In genomic region chr13:54837471-54837889, GRCm38 (mm10) we compare ENCODE assay signal across 10 mouse cellular contexts. TPM values are rescaled to one million over a fixed set of nuclear protein-coding genes. Genes with fewer than 3 reads are reported as not detected.
DNase-seq lines count a peak whose midpoint lies in the region; ATAC-seq and TF ChIP-seq lines count a peak whose summit lies in the region.
"Had no signal": no experiment of that assay in that cellular context is flagged by ENCODE, and none has a peak within 500 bp of the region (broad histone marks: within the 10 kb centered on the region; RNA-seq: fewer than 3 reads in every experiment).

No protein-coding gene starts in this region.

- ATAC-seq in intestine, embryonic 15.5 days, result no peak
- ATAC-seq in intestine, postnatal 0 days, result no peak
- no peak for ATAC-seq in hindbrain, embryonic 11.5 days (ENCODE audit: low FRiP score)
- ATAC-seq in midbrain, postnatal 0 days (ENCODE audit: low FRiP score), result no peak
- no peak for ATAC-seq in intestine, embryonic 16.5 days
- no peak for ATAC-seq in liver, postnatal 0 days

- DNase-seq in cerebellum, adult 2 months, result peak; percentile 60 to 73
- peak; percentile 24 for DNase-seq in hindbrain, embryonic 11.5 days (ENCODE audit: low spot score)
- peak; percentile 68 for DNase-seq in midbrain, postnatal 0 days (ENCODE audit: low spot score)
- DNase-seq in urinary bladder, adult 2 months (ENCODE audit: low spot score), result no peak
- DNase-seq in liver, postnatal 0 days, result no peak

- TF ChIP-seq CTCF in intestine, postnatal 0 days (IDR thresholded peaks at IDR 0.05; ENCODE audit: low read depth), result no peak
- no peak for TF ChIP-seq CTCF in cerebellum, adult 2 months (IDR thresholded peaks at IDR 0.05; ENCODE audit: borderline replicate concordance, insufficient read depth, low read depth, low read length)
- no peak for TF ChIP-seq CTCF in midbrain, postnatal 0 days (IDR thresholded peaks at IDR 0.05)
- no peak for TF ChIP-seq CTCF in liver, postnatal 0 days (IDR thresholded peaks at IDR 0.05; ENCODE audit: low read depth)

- no peaks in the 10 kb centered on the region for H3K4me1 ChIP-seq in intestine, embryonic 15.5 days (replicated peaks)
- H3K4me1 ChIP-seq in intestine, postnatal 0 days (replicated peaks; ENCODE audit: control insufficient read depth, insufficient read depth, low read length), result no peaks in the 10 kb centered on the region
- H3K4me1 ChIP-seq in cerebellum, adult 2 months (ENCODE audit: control insufficient read depth, insufficient read depth, low read length), result peaks cover 15% of the 10 kb centered on the region
- H3K4me1 ChIP-seq in hindbrain, embryonic 11.5 days (replicated peaks; ENCODE audit: control insufficient read depth, insufficient read depth, low read length), result peaks cover 5% of the 10 kb centered on the region; the same call in 1 of the 2 replicates
- H3K4me1 ChIP-seq in midbrain, postnatal 0 days (ENCODE audit: insufficient read depth, low read length), result peaks cover 7% of the 10 kb centered on the region; the same call in 1 of the 2 replicates
- peaks cover 2% of the 10 kb centered on the region; the same call in 1 of the 2 replicates for H3K4me1 ChIP-seq in intestine, embryonic 16.5 days (ENCODE audit: control insufficient read depth, insufficient read depth, low read length)
- H3K4me1 ChIP-seq in liver, postnatal 0 days (ENCODE audit: insufficient read depth), result no peaks in the 10 kb centered on the region
- H3K4me1 ChIP-seq: stomach, embryonic 15.5 days had no signal

- H3K9me3 ChIP-seq in intestine, embryonic 15.5 days, result no peaks in the 10 kb centered on the region
- no peaks in the 10 kb centered on the region for H3K9me3 ChIP-seq in intestine, postnatal 0 days (ENCODE audit: control insufficient read depth)
- H3K9me3 ChIP-seq in hindbrain, embryonic 11.5 days (ENCODE audit: control insufficient read depth, low read length), result no peaks in the 10 kb centered on the region
- no peaks in the 10 kb centered on the region for H3K9me3 ChIP-seq in midbrain, postnatal 0 days (ENCODE audit: low read length)
- no peaks in the 10 kb centered on the region for H3K9me3 ChIP-seq in intestine, embryonic 16.5 days (ENCODE audit: control insufficient read depth, low read length)
- peaks cover 4% of the 10 kb centered on the region; the same call in 1 of the 2 replicates for H3K9me3 ChIP-seq in liver, postnatal 0 days (ENCODE audit: low read length)
- H3K9me3 ChIP-seq: stomach, embryonic 15.5 days had no signal

- H3K4me2 ChIP-seq in intestine, embryonic 15.5 days (replicated peaks), result 0 out of 2 replicates have a peak overlapping the region, but pooled peaks have one; percentile 1
- no peak overlapping the region for H3K4me2 ChIP-seq in intestine, postnatal 0 days (replicated peaks; ENCODE audit: low read depth)
- H3K4me2 ChIP-seq in hindbrain, embryonic 11.5 days (replicated peaks; ENCODE audit: low read depth, low read length), result no peak overlapping the region
- H3K4me2 ChIP-seq in midbrain, postnatal 0 days (ENCODE audit: low read depth, low read length, poor library complexity, severe bottlenecking), result no peak overlapping the region
- no peak overlapping the region for H3K4me2 ChIP-seq in intestine, embryonic 16.5 days (ENCODE audit: low read depth, low read length)
- H3K4me2 ChIP-seq in liver, postnatal 0 days (ENCODE audit: low read depth, low read length), result no peak overlapping the region
- H3K4me2 ChIP-seq: stomach, embryonic 15.5 days had no signal

- no peak for TF ChIP-seq POLR2A in cerebellum, adult 2 months (IDR thresholded peaks at IDR 0.05; ENCODE audit: borderline replicate concordance, insufficient read depth, low read length)

- H3K4me3 ChIP-seq in intestine, embryonic 15.5 days (replicated peaks), result no peak overlapping the region
- H3K4me3 ChIP-seq in intestine, postnatal 0 days (ENCODE audit: low read depth, low read length), result no peak overlapping the region
- H3K4me3 ChIP-seq in cerebellum, adult 2 months (replicated peaks; ENCODE audit: insufficient read depth, low read depth, low read length), result no peak overlapping the region
- no peak overlapping the region for H3K4me3 ChIP-seq in hindbrain, embryonic 11.5 days (ENCODE audit: low read depth, low read length)
- no peak overlapping the region for H3K4me3 ChIP-seq in midbrain, postnatal 0 days (ENCODE audit: low read depth, low read length)
- H3K4me3 ChIP-seq in intestine, embryonic 16.5 days (ENCODE audit: low read length), result no peak overlapping the region
- no peak overlapping the region for H3K4me3 ChIP-seq in liver, postnatal 0 days (ENCODE audit: low read depth, low read length)
- H3K4me3 ChIP-seq: stomach, embryonic 15.5 days had no signal

- 16% methylated on average over 9 of the region's 9 CpGs for WGBS in intestine, embryonic 15.5 days
- WGBS in intestine, postnatal 0 days, result 20% methylated on average over 9 of the region's 9 CpGs
- 10% methylated on average over 9 of the region's 9 CpGs for WGBS in cerebellum, adult 2 months
- WGBS in hindbrain, embryonic 11.5 days, result 25% methylated on average over 9 of the region's 9 CpGs
- WGBS in midbrain, postnatal 0 days, result 24% methylated on average over 9 of the region's 9 CpGs
- 10% methylated on average over 9 of the region's 9 CpGs for WGBS in intestine, embryonic 16.5 days
- WGBS in liver, postnatal 0 days (ENCODE audit: insufficient replicate concordance), result 15% methylated on average over 9 of the region's 9 CpGs

- no peaks in the 10 kb centered on the region for H3K36me3 ChIP-seq in intestine, embryonic 15.5 days
- no peaks in the 10 kb centered on the region for H3K36me3 ChIP-seq in intestine, postnatal 0 days (ENCODE audit: control insufficient read depth, insufficient read depth)
- H3K36me3 ChIP-seq in hindbrain, embryonic 11.5 days (ENCODE audit: control insufficient read depth, insufficient read depth, low read length), result no peaks in the 10 kb centered on the region
- H3K36me3 ChIP-seq in midbrain, postnatal 0 days (ENCODE audit: insufficient read depth, low read length), result no peaks in the 10 kb centered on the region
- no peaks in the 10 kb centered on the region for H3K36me3 ChIP-seq in intestine, embryonic 16.5 days (ENCODE audit: control insufficient read depth, insufficient read depth, low read length)
- H3K36me3 ChIP-seq in liver, postnatal 0 days (replicated peaks; ENCODE audit: insufficient read depth, low read length), result no peaks in the 10 kb centered on the region
- H3K36me3 ChIP-seq: stomach, embryonic 15.5 days had no signal

- H3K27me3 ChIP-seq in intestine, embryonic 15.5 days (replicated peaks), result no peaks in the 10 kb centered on the region
- H3K27me3 ChIP-seq in intestine, postnatal 0 days (replicated peaks; ENCODE audit: control insufficient read depth, insufficient read depth, low read length), result no peaks in the 10 kb centered on the region
- no peaks in the 10 kb centered on the region for H3K27me3 ChIP-seq in cerebellum, adult 2 months (ENCODE audit: control insufficient read depth, insufficient read depth, low read length)
- no peaks in the 10 kb centered on the region for H3K27me3 ChIP-seq in hindbrain, embryonic 11.5 days (ENCODE audit: control insufficient read depth, insufficient read depth, low read length)
- H3K27me3 ChIP-seq in midbrain, postnatal 0 days (ENCODE audit: insufficient read depth, low read length), result no peaks in the 10 kb centered on the region
- no peaks in the 10 kb centered on the region for H3K27me3 ChIP-seq in intestine, embryonic 16.5 days (replicated peaks; ENCODE audit: control insufficient read depth, insufficient read depth, low read length)
- H3K27me3 ChIP-seq in liver, postnatal 0 days (ENCODE audit: insufficient read depth, low read length), result peaks cover 3% of the 10 kb centered on the region; the same call in 1 of the 2 replicates
- H3K27me3 ChIP-seq: stomach, embryonic 15.5 days had no signal

- no peak overlapping the region for H3K27ac ChIP-seq in intestine, embryonic 15.5 days
- no peak overlapping the region for H3K27ac ChIP-seq in intestine, postnatal 0 days (ENCODE audit: low read depth, low read length)
- H3K27ac ChIP-seq in cerebellum, adult 2 months (ENCODE audit: insufficient read depth, low read length), result no peak overlapping the region
- H3K27ac ChIP-seq in hindbrain, embryonic 11.5 days (ENCODE audit: low read depth, low read length), result no peak overlapping the region
- H3K27ac ChIP-seq in midbrain, postnatal 0 days (ENCODE audit: low read depth, low read length), result no peak overlapping the region
- no peak overlapping the region for H3K27ac ChIP-seq in intestine, embryonic 16.5 days (ENCODE audit: low read length)
- no peak overlapping the region for H3K27ac ChIP-seq in liver, postnatal 0 days (ENCODE audit: low read depth)
- H3K27ac ChIP-seq: stomach, embryonic 15.5 days had no signal

- no peak for TF ChIP-seq EP300 in liver, postnatal 0 days (IDR thresholded peaks at IDR 0.05; ENCODE audit: low read depth)

- H3K9ac ChIP-seq in intestine, embryonic 15.5 days, result no peak overlapping the region
- H3K9ac ChIP-seq in intestine, postnatal 0 days (ENCODE audit: low read depth, low read length), result no peak overlapping the region
- H3K9ac ChIP-seq in hindbrain, embryonic 11.5 days (ENCODE audit: low read depth, low read length), result no peak overlapping the region
- no peak overlapping the region for H3K9ac ChIP-seq in midbrain, postnatal 0 days (replicated peaks; ENCODE audit: low read length, poor library complexity, severe bottlenecking)
- no peak overlapping the region for H3K9ac ChIP-seq in intestine, embryonic 16.5 days (ENCODE audit: low read depth, low read length)
- H3K9ac ChIP-seq in liver, postnatal 0 days (replicated peaks), result no peak overlapping the region
- H3K9ac ChIP-seq: stomach, embryonic 15.5 days had no signal

RNA-seq across cellular contexts. Expression of gene Tspan17, which starts 48.3 kb away (rescaled TPM):
- polyA plus RNA-seq in intestine, embryonic 15.5 days (2015; fragmentation: Nextera tagmentation; extraction: Ambion mirVana), result 13.9 TPM in 2 replicates
- polyA plus RNA-seq in intestine, postnatal 0 days (2015; fragmentation: Nextera tagmentation; extraction: Ambion mirVana), result 14.8 and 15.2 TPM in 2 replicates
- polyA plus RNA-seq in cerebellum, adult 2 months (2012; rRNA removed), result 87.9 and 89.8 TPM in 2 replicates
- 12.0 and 13.2 TPM in 2 replicates for polyA plus RNA-seq in hindbrain, embryonic 11.5 days (2014; fragmentation: Nextera tagmentation; extraction: Ambion mirVana)
- total RNA-seq in midbrain, postnatal 0 days (2014; rRNA removed), result 43.4 and 58.1 TPM in 2 replicates
- polyA plus RNA-seq in midbrain, postnatal 0 days (2015; fragmentation: Nextera tagmentation; extraction: Ambion mirVana), result 100 and 115 TPM in 2 replicates
- 13.6 and 14.1 TPM in 2 replicates for polyA plus RNA-seq in intestine, embryonic 16.5 days (2015; fragmentation: Nextera tagmentation; extraction: Ambion mirVana)
- 33.0 and 37.0 TPM in 2 replicates for polyA plus RNA-seq in urinary bladder, adult 2 months (2012; rRNA removed)
- 2.1 and 2.2 TPM in 2 replicates for polyA plus RNA-seq in liver, postnatal 0 days (2015; fragmentation: Nextera tagmentation; extraction: Ambion mirVana)

RNA-seq across cellular contexts. Expression of gene Eif4e1b, which starts 53.7 kb away (rescaled TPM):
- not detected in 2 replicates for polyA plus RNA-seq in intestine, embryonic 15.5 days (2015; fragmentation: Nextera tagmentation; extraction: Ambion mirVana)
- not detected in 2 replicates for polyA plus RNA-seq in intestine, postnatal 0 days (2015; fragmentation: Nextera tagmentation; extraction: Ambion mirVana)
- not detected in 2 replicates for polyA plus RNA-seq in cerebellum, adult 2 months (2012; rRNA removed)
- not detected in 2 replicates for polyA plus RNA-seq in hindbrain, embryonic 11.5 days (2014; fragmentation: Nextera tagmentation; extraction: Ambion mirVana)
- total RNA-seq in midbrain, postnatal 0 days (2014; rRNA removed), result not detected in 2 replicates
- polyA plus RNA-seq in midbrain, postnatal 0 days (2015; fragmentation: Nextera tagmentation; extraction: Ambion mirVana), result not detected in 2 replicates
- polyA plus RNA-seq in intestine, embryonic 16.5 days (2015; fragmentation: Nextera tagmentation; extraction: Ambion mirVana), result not detected in 2 replicates
- 0.21 and 0.34 TPM in 2 replicates for polyA plus RNA-seq in urinary bladder, adult 2 months (2012; rRNA removed)
- not detected in 2 replicates for polyA plus RNA-seq in liver, postnatal 0 days (2015; fragmentation: Nextera tagmentation; extraction: Ambion mirVana)
- total RNA-seq: left cerebral cortex, postnatal 25 days had no signal
- polyA plus RNA-seq: stomach, embryonic 15.5 days had no signal

Comparison
In these comparisons a context has a peak if more than half of its experiments do, and no peak if none do; other contexts are left out.
1. DNase-seq: peak in cerebellum, adult 2 months (2 of 2), hindbrain, embryonic 11.5 days (single experiment) and midbrain, postnatal 0 days (single experiment); none in urinary bladder, adult 2 months (single experiment) and liver, postnatal 0 days (single experiment).